Mouse (Mus musculus) mouse trophoblast stem cell (cell line): Measurements from ENCODE around the gene Dusp23.

ENCODE experiments used
- in situ Hi-C, 2 experiments: fragments of 300-500 bp; cut with MseI, MboI; formaldehyde crosslinking; loops; 2 replicates in 1 of 2; 3 replicates in 1 of 2; pipeline ENCODE4 v1.15.1; 2025

The Dusp23 gene

GRCm38 (mm10) chr1:172632451-172633326, at the start of gene Dusp23:
Gene Dusp23 (minus strand): TSS chr1:172632962.
- in situ Hi-C loops, result loop anchor here (10.0 to 25.0 kb wide), 2 partner anchors 228 to 755 kb away; no protein-coding TSS in a partner anchor

DNA sequence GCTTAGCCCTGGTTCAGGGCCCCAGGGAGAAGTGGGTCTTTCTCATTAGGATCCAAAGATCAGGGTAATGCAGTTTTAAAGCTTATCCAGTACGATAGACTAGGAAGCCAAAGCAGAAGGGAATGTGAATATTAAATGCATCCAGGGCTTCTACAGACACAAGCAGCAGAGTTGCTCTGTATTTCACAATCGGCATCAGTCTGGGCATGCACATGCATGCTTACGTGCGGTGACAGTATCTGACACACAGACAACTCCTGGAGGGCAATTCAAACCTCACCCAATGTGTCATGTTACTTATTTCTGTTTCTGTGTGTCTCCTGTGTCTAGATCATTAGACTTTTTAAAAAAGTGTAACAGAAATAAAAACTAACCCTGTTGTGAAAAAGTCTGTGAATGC, 48.0 kb upstream of the Dusp23 start:
- in situ Hi-C loops, result no loop called here

- in situ Hi-C loops, result no loop called here
These were observed 38.0 kb upstream of the Dusp23 start for GRCm38 (mm10) chr1:172670716-172671115.

DNA sequence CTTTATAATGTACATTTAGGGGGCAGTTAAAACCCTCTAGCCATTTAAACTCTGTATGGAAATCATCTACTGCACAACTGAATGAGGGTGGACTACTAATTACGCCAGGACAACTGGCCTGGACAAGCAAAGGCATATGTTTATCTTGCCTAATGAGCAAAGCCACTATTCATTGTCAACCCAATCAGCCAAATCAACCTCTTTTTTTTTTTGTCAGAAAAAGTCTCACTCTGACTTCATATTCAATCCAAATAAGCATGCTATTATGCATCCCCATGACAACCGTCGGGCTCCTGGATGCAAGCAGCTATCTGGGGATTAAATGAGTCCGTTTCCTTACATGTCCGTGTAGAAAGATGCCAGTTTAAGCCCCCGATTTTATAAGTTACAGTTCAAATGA, 34.8 kb upstream of the Dusp23 start:
- in situ Hi-C loops, result no loop called here

DNA sequence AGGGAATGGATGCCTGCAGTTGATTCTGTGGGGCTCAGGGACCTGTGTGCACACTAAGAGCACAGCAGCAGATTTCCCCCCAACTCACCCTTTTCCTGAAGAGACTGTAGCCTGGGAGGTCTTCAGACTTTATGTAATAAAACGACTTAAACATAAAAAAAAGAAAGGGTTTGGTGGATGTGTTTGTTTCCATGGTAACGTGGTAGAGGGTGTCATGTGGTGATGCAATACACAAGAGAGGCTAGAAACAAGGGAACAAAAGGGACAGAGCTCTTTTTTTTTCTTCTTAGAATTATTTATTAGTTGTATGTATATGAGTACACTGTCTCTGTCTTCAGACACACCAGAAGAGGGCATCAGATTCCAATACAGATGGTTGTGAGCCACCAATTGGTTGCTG, 32.7 kb upstream of the Dusp23 start:
- in situ Hi-C loops, result no loop called here

DNA sequence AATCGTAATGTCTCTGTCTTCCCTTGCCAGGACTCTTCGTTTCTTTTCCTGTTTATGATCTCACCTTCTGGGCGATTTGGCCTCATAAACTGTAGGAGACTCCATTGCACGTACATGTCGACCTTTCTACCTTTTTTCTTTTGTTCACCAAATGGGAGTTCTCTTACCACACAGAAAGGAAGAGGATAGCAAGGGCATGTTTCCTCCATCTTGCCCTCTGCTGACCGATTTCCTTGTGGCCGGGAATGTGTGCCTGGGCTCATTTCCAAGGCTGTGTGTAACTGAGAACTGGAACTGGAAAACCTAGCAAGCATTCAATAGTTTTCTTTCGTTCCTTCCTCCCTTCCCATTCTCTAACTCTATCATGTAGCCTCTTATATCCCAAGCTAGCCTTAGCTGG, 26.9 kb upstream of the Dusp23 start:
- in situ Hi-C loops, result no loop called here

DNA sequence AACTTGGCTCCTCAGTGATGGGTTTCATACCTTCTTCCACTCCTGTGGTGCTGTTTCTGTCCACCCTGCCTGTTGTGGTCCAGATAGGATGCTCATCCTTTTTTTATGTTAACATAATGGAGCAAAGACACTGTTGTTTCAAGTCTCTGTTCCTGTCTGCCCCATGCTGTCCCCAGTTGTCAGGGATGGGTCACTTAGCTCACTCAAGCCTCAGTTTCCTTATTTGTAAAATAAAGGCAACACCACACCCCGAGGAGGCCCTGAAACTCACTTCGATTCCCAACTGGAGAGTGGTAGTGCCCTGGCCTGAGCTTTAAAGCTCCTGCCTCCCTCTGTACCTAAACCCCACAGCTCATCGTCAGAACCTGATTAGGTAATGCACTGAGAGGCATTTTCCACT, 24.5 kb upstream of the Dusp23 start:
- in situ Hi-C loops, result no loop called here

GRCm38 (mm10) chr1:172653900-172654299, 21.1 kb upstream of the Dusp23 start:
- in situ Hi-C loops, result no loop called here

DNA sequence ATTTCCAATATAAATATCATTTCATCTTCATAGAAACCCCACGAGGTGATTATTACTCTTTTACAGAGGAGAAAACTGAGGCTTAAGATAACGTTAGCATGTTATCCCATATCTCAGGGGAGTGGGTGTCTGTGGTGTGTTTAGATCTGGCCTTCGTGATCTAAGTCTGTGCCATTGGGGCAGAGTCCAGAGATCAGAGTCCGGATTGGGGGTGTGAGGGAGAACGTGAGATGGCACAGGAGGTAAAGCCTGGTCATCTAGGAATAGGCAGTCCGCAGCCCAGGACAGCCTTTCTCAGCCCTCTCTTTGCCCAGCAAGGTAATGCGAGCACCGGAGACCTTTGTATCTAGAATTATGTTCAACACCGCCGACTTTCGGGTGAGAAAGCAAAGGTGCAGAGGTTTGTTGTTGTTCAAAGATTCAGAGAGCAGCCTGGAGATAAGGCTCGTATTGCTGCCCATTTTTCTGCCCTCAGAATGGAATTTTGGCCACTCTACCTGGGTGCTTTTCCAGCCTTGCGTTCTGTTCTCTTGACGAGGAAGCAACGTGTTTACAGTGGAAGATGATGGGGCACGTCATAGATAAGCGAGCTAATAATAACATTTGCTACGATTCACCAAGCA, 19.4 kb upstream of the Dusp23 start:
- in situ Hi-C loops, result no loop called here

DNA sequence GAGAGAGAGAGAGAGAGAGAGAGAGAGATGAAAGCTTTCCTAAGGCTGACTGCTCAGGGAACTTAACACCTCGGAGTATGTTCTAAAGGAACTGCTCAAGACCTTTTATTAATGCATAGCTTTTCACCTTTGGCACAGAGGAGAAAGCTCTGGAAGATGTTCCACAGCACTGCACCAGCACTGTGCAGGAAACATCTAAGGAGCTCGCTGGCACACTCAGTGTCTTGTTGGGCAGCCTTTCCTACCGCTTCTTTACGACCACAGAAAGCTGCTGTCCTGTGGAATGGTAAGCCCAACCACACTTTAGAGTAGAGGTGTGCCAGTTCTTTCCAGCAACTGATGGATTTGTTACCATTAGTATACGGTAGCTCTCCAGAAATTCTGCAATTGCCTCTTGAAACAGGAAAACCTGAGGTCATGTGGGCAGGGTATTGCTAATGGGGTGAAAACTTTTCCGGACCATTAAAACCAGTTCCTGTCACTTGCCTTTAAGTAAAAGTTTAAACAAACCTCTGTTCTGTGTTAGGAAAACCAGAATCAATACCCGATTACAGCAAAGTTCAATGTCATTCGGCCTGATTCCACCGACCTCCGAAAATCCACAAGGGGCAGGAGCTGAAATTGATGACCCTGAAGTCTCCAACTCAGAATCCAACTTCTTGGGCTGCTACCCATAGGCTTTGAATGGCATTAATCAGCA, 18.7 kb upstream of the Dusp23 start:
- in situ Hi-C loops, result no loop called here

DNA sequence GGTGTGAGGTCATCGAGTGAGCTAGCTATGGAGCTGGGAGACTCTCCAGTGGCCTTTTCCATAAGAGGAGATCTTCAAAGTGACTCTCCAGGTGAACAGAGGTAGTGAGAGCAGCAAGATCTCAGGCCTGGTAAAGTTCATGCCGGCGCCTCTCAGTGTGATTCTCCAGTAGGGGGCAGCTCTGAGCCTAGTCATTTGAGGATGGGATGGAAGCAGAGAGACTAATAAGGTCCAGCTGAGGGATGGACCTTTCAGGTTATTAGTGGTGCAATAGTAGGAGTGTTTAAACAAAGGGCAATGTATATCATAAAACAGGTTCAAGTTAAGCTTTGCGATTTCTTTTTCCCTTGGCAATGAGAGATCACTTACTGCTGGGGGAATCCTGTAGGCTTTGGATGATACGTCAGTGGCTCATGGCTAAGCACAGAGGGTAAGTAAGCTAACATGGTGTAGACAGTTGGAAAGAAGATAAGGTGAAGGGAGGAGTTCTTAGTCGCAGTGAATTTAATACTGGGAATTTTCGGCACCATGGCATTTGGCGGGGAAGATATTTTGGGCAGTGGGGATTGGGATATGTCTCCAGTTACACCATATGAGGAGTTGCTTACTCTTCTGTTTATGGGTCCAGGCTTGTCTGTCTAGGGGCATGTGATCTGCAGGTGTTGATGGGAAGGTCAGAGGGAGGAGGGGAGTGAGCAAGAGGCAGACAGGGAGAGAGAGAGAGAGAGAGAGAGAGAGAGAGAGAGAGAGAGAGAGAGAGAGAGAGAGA, 17.9 kb upstream of the Dusp23 start:
- in situ Hi-C loops, result no loop called here

DNA sequence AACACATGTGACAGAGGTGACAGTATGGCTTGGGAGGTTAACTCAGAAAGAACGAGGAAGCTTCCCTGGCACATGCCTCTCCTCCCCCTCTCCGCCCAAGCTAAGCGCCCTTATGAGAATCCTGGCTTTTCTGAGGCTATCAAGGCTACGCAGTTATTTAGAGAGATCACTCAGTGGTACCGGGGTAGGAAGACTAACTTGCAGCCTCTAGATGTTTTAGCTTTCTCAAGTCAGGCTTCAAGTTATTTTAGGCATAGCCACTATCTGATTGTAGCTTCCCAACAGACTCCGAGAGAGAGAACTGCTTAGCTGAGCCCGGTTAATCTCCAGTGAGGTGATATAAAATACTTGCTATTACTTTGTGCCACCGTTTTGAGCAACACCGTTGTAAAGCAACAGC, 16.6 kb upstream of the Dusp23 start:
- in situ Hi-C loops, result loop anchor here (25.0 kb wide), 1 partner anchor 738 kb away; no protein-coding TSS in a partner anchor

DNA sequence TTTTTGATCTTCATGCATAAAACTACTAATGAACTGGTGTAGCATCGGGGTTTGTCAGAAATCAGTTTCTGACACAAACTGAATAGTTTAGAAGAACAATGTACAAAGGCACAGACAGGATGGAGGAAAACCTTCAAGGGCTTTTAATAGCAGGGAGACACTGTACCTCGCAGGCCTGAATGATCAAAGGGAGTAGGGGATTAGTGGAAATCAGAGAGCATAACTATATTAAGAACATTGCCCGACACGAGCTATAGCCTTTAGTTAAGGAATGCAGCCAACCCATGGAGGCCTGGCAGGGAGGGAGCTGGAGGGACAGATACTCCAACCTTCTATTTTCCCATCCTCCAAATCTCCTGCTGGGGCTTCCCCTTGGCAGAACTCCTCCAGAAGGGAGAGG, 14.5 kb upstream of the Dusp23 start:
- in situ Hi-C loops, result loop anchor here (25.0 kb wide), 1 partner anchor 740 kb away; no protein-coding TSS in a partner anchor

DNA sequence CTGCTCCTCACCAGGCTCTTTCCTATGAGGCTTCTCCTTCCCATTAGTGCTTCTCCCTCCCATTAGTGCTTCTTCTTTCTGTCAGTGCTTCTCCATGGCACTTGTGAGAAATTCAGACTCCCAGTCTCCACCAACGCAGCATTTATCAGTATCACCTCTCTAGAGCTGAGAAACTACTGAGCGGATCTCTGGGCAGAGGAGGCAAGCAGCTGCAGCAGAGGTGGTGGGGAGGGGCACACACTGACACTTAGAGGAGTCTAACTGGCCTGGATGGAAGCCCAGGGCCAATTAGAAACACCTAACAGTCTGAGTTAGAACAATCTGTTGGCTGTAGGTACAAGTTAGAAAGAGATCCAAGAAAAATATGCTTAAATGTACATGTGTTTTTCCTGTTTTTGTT, 6.0 kb upstream of the Dusp23 start:
- in situ Hi-C loops, result loop anchor here (10.0 to 25.0 kb wide), 2 partner anchors 234 to 749 kb away; no protein-coding TSS in a partner anchor

- in situ Hi-C loops, result loop anchor here (10.0 to 25.0 kb wide), 2 partner anchors 233 to 750 kb away; no protein-coding TSS in a partner anchor
These were observed 5.0 kb upstream of the Dusp23 start for GRCm38 (mm10) chr1:172637801-172638200.

DNA sequence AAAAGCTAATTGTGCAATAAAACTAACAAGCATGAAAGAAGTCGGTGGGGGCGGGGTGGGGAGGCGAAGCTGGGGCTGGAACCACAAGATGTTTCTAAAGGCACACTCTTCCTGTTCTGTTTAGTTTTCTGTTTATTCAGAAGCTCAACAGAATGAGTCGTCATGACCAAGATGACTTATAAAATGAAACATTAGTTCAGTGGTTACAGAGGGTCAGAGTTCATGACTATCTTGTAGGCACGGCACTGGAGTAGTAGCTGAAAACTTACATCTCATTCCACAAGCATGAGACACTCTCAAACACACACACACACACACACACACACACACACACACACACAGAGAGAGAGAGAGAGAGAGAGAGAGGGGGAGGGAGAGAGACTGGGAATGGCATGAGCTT, 3.5 kb upstream of the Dusp23 start:
- in situ Hi-C loops, result loop anchor here (10.0 to 25.0 kb wide), 2 partner anchors 231 to 751 kb away; no protein-coding TSS in a partner anchor

- in situ Hi-C loops, result loop anchor here (10.0 to 25.0 kb wide), 2 partner anchors 230 to 752 kb away; no protein-coding TSS in a partner anchor
These were observed 2.5 kb upstream of the Dusp23 start for GRCm38 (mm10) chr1:172635258-172635657.

DNA sequence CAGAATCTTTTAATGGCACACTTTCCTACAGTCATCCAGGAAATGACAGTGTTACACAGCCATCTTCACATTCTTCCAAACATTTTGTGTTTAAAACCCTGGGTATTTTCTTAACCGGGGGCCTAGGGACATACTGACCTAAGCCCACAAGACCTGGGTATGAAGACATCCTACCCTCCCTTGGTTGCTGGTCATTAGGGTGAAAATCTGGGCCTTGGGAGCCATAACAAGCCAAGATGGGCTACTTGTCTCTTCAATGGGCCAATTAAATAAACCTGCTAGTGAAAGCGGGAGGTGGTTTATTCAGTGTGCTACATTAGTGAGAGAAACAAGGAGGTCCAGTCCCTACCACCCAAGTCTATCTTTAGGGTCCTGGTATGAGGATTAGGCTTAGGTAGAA, 1.4 kb upstream of the Dusp23 start:
- in situ Hi-C loops, result loop anchor here (10.0 to 25.0 kb wide), 2 partner anchors 229 to 753 kb away; no protein-coding TSS in a partner anchor

- in situ Hi-C loops, result loop anchor here (10.0 to 25.0 kb wide), 2 partner anchors 227 to 756 kb away; no protein-coding TSS in a partner anchor
These were observed 1.0 kb downstream of the Dusp23 start for GRCm38 (mm10) chr1:172631721-172632120.

- in situ Hi-C loops, result loop anchor here (10.0 to 25.0 kb wide), 2 partner anchors 225 to 757 kb away; no protein-coding TSS in a partner anchor
These were observed 2.9 kb downstream of the Dusp23 start for GRCm38 (mm10) chr1:172629831-172630230.

- in situ Hi-C loops, result loop anchor here (25.0 kb wide), 1 partner anchor 761 kb away; no protein-coding TSS in a partner anchor
These were observed 6.5 kb downstream of the Dusp23 start for GRCm38 (mm10) chr1:172626306-172626705.
